Mouse (Mus musculus) thymus, postnatal 10 days (tissue): Measurements from ENCODE around the gene Erlec1.

Source experiments
- DNase-seq, 2 experiments: peaks; one replicate each; pipeline ENCODE4 v3.0.0; 2021; ENCODE audit warnings: low spot score in 2 of 2

The Erlec1 gene

DNA sequence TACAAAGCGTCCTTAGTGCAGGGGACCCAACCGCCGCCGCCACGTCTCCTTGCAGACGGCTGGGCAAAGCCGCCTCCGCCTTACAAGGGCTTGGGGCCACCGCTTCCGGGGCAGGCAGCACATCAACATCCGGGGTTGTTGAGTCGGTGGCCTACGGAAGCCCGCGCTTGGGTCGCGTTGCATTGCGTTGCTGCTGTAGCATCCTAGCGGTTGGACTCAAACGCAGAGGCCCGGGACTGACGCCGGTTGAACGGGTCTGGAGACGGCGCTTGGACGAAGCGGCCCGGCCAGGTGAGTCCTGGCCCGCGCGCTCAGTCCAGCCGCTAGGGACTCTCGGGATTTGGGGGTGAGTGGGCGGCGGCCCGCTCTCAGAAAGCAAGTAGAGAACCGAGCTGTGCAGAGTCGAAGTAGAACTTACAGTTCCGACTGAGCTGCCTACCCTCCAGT is at the start of gene Erlec1:
TSS of gene Erlec1 (minus strand) at position 57 of the 447 bp plus-strand sequence.
- DNase-seq = peak; percentile 86 to 87

DNA sequence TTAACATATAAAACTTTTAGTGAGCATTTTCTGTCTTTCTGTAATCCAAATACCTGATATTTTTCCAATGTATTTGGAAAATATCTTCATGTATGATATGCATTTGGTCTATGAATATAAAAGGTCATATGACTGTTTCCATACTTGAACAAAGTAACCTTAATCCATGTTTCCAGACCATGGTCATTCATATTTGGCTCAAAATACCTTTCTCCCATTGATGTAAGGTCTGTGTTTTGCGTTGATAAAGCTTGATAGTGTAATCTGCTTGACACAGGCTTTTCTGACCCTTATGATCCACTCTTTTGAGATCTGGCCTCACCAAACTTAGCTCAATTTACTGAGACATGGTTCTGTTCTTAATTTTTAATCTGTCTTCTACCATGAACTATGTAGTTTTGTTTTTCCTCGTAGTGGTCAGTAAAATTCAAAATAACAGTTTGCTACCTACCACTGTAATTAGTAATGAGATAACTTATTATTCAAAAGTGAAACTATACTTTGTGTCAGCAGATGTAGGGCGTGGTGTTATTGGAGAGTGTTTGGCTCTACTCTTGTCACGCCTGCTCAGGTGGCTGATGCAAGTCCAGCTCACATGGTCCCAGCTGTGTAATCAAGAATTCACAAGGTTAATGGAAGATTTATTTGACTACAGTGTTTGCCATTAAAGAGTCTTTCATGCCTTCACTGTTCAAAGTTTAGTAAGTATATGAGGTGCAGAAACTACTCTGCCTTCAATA is 47.2 kb upstream of the Erlec1 start:
- DNase-seq = no peak

DNA sequence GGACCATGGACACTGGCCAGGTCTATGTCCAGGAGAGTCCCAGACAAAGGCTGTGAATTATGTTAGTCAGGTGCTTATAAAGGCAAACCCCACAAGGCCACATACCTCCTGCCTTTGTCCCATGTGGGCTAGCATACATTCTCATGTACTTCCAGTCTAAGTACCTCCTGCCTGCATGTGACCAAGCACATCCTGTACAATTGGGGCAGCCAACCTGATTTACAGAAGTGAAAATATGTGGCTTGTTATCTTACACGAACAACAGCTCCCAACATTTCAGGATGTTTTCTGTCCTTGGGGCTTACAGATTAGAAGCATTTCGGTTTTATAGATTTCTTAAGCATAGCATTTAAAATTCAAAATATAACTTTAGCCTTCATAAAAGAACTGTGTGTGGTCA is 45.9 kb upstream of the Erlec1 start:
- DNase-seq = no peak

DNA sequence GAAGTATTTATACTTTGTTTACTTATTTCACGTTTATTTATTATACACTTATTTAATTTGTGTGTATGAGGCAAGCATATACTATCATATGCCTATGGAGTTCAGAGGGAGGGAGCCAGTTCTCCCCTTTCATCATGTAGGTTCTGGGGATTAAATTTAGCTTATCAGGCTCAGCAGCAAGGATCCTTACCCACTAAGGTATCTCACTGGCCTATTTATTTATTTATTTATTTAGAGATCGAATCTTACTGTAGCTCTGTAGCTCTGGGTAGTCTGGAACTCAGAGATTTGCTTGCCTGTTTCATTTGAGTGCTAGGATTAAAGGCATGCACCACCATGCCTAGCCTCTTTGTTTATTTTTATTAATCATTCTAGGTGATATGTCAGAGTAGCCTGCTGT is 44.6 kb upstream of the Erlec1 start:
- DNase-seq = no peak

DNA sequence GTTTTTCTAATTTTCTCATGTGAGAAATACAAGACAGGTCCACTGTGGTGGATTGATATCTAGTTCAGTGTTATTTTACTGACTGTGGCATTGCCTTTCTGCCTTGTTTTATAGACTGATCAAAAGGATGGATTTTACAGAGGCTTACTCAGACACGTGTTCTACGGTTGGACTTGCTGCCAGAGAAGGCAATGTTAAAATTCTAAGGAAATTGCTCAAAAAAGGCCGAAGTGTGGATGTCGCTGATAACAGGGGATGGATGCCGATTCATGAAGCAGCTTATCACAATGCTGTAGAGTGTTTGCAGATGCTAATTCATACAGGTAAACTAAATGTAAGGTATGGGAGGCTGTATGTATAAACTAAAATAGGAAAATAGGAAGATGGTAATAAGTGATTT is 44.1 kb upstream of the Erlec1 start:
- DNase-seq = no peak

DNA sequence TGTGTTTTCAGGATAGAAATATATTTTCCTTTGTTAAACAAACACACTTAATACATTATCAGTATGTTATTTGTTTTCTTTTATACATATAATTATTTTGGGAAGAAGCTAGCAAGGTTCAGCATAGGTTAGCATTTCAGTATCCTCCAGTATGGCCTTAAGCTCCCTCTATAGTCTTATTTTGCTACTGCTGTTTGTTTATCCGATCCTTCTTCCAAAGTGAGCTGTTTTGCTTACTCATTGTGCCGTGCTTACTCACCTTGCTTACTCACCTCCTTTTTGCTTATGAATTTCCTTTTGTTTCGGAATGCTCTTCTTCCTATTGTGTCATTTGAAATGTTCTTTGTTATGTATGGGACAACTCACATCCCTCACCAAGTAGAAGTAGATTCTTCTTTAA is 42.5 kb upstream of the Erlec1 start:
- no peak for DNase-seq

DNA sequence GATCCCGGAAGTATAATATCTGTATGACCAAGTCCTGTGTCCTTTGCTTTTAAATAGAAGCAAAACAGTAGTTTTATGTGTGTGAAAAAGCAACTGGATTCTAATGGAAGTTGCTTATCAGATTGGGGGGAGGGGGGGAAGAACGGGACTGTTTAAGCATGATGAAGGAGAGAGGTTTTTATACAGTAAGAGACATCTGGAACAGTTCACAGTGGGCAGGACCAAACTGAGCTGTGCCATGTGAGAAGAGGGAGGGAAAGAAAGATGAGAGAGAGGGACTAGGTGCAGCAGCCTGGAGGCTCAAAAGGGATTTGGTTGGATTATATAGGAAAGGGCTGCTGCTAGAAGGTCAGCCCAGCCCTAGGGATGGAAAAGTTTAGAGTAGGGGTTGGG is 32.5 kb upstream of the Erlec1 start:
- no peak for DNase-seq

DNA sequence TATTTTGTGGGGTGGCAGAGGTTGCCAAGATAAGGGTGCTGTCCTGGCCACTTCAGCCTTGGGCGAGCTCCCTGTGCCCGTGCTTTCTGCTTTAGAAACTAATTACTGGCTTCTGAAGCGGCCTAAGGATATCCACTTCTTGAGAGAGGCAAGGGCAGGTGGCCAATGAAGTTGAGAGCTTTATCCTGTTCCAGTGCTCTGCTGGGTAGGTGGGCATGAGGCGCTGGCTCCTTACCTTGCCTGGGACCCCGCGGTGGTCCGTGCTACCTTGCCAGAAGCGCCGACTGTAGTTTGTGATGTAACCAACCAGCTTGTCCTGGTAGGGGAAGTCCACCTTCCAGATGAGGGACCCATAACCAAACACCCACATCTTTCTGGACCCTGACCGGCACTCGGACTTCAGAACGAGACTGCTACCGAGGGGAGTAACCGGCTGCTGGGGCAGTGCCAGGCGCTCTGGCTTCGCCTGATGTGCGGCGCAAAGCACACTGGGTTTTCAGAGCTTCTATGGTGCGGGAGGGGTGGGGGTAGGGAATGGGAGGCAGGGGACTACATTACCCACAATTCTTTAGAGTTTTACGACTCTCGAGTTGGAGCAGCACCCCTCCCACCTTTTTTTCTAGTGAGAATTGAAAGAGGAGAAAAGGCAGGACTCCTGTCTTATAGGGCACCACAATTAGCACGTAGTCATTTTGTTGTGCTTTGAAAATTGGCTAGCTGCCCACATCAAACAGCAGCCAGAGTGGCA is 31.9 kb upstream of the Erlec1 start, which contains the start of gene Chac2:
TSS of gene Chac2 (minus strand) at position 474 of the 748 bp plus-strand sequence.
- DNase-seq = peak; percentile 63 to 72

DNA sequence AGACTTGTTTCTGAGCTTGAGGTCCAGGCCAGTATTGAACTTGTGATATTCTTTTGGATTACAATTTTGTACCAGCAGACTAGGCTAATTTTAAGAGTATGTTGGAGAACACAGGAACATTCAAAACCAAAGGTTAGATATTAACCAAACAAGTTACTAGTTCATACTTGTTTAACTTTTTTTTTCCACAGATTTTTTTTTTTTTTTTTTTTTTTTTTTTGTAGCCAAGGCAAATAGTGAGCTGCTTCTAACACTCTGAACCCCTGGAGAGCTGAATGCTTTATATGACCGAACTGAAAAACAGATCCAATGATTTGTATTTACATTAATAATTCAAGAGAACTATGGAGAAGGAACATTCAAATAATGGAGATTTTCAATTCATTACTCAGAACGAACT is 31.1 kb upstream of the Erlec1 start:
- no peak for DNase-seq

DNA sequence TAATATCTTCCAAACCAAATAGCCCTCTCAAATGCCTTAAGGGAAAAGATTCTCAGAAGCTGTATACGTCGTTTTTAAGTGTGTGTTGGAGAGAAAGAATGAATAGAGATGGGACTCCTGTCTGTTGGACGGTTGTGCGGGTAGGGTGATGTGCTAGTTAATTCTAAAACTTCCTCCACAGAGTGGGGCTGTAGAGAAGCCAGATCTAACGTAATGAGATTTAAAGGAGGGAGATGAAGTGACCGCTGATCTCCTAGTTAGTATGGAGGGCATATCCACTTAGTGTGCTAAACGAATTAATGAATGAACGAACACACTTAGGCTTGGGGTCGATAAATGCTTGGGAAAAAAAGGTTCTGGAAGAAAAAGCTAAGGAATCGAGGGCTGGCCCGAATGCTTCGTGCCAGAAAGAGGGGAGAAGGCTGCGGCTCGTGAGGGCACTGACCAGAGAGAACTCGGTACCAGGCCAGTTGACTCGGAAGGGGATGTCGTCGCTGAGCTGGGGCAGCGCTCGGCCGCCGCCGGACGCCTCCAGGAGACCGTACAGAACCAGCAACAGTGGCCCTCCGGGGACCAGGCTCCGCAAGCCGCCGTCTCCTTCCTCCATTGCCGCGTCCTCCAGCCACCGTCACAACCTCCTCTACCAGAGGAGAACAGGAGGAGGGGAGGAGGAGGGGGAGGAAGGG is 523 bp downstream of the Erlec1 start:
- peak; percentile 42 to 52 for DNase-seq

DNA sequence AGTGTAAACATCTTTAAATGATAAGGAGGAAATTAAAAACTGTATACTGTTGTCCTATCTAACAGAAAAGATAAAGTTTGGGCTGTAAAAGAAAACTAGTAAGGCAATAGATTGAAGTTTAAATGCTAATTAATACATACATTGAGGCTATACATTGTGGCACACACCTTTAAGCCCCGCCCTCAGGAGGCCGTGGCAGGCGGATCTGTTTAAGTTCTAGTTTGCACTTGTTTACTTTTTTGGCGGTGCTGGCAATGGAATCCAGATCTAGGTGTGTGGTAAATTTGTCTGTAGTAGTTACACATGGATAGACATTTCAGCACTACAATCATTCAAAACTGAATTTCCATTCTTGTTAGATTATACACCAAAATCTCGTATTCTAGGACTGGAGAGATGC is 1.3 kb downstream of the Erlec1 start:
- no peak for DNase-seq

DNA sequence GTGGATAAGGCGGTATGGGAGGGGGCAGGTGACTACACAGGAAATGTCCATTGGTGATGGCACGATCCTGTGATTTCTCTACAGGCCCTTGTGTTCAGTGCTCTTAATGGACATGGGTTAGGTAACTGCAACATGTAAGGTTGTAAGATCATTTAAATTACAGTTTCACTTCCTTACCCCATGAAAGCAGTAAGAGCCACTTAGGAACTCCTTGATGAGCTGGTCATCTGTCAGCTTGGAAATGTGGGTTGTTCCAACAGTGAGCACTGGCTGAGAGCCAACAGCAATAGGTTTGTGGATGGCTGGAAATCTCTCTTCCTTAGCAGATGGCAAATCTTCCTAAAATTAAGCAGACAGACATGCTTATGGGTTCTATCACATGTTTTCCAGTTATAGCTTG is 10.6 kb downstream of the Erlec1 start:
- no peak for DNase-seq

DNA sequence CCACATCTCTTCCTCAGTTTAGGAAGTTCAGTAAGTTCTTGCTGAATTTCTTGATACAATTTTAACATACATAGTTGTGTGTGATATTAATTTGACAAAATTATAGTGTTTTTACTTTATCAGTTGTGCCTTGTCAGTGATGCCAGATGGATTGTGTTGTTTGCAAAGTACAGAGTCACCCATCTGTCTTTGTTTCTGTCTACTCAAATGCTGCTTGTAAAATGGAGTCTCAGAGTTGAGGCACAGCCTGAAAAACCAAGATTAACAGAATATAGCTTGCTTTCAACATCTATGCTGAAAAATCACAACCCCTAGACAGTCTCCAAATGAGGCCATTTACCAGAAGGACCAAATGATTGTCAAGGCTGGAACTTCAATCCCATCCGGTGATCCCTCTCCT is 25.6 kb downstream of the Erlec1 start:
- no peak for DNase-seq

DNA sequence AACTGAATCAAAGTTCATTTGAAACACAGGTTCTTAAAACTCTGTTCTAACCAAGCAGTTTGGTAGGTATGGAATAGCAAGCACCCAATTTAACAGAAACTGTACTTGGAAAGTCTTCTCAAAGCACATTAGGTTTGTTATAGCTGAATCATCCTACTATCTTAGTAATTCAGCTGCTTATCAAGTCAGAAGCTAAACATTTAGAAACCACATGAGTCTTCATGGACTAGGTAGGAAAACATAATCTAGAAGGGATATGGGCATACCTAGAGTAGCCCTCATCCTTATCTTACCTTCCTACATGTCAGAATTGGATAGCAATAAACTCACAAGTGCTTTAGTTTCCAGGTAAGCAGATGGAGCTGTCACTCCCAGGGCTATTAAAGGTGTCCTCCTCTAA is 26.1 kb downstream of the Erlec1 start:
- no peak for DNase-seq

DNA sequence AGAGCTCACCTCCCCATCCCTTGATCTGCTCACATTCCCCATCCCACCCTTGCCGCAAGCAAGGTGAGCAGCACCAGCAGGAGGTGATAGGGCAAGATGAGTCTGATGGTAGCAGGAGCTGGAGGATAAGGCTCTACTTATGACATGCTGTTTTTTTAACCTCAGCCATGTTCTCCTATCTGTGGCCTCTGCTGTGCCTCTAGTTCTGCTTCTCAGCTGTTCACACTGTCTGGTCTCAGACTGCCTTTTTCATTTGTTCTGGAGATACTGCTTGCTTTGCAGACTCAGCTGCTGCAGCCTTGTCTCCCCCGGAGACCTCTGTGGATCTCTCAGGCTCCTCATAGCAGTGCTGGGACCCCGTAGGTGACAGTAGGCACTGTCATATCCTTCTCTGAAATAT is 30.9 kb downstream of the Erlec1 start:
- no peak for DNase-seq

DNA sequence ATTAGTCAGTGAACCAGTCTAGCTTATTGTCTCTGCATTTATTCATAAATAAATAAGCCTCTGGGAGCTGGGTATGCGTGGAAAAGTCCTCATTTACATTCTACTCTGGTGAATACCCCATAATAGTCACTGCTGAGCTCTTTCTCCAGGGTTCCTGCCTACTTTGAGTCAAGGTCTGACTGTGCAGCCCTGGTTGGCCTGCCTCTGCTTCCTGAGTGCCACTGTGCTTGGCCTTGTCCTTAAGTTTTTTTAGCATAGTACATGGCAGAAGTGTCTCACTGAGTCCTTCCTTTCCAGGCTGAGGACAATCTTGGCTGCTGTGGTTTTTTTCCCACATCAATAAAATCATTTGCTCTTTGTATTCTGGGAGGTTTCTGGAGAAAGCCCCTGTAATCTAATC is 33.5 kb downstream of the Erlec1 start:
- DNase-seq = no peak

DNA sequence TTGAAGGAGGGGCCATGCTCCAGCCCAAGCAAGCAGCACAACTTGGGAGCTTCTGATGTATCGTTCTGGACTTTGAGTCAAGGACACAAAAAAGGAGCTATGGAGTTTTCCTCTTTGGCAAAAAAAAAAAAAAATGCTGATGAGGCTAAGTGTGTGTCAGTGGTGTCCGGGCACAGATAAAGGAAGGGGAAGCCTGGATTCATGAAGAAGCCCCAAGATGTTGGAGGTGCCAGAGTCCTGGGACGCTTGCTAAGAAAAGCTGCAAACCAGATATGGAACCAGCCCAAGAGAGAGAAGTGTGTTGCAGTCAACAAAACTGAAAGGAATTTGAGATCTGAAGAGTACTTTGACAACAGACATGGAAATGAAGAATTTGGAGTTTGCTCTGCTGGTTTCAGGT is 41.8 kb downstream of the Erlec1 start:
- DNase-seq = no peak

DNA sequence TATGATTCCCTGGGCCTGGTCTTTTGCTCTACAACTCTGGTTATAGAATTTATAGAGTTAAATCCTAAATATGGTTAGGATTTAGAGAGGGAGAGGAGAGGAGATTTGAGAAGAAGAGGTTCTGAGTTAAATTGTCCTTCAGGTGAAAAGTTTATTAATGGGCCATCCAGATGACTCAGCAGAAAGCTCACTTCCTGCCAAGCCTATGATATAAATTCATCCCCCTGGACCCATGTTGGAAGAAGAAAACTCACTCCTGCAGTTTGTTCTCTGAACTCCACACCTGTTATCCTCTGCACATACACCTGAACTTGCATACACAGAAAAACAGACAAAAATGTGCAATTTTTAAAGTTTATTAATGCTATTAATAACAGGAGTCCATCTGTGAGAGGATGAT is 54.8 kb downstream of the Erlec1 start:
- DNase-seq = no peak

DNA sequence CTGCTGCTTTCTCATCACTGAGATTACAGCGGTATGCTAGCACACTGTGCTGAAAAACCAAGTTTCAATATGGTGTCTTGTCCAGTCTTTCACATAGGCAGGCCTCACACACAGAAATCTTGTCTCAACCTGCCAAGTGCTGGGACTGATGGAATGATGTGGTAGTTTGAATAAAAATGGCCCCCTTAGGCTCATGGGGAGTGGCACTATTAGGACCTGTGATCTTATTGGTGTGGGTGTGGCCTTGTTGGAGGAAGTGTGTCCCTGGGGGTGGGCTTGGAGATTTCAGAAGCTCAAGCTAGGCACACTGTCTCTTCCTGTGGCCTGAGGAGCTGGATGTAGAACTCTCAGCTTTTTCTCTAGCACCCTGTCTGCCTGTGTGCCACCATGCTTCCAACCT is 57.9 kb downstream of the Erlec1 start:
- DNase-seq = no peak

DNA sequence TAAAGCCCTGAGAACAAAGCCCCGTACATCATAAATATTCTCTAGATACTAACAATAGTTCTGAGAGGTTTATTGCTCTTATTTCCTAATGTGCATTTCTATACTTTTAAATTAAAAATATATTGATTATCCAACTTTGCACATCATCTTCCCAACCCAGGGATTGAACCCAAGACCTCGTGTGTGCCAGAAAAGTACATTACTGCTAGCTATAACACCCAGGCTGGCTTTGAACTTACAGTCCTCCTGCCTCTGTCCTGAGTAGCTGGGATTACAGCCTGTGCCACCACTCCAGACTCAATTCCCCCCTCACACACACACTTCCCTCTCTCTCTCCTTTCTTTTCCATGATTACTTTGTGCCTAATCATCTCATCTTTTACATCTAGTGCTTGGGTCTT is 66.0 kb downstream of the Erlec1 start:
- DNase-seq = no peak

DNA sequence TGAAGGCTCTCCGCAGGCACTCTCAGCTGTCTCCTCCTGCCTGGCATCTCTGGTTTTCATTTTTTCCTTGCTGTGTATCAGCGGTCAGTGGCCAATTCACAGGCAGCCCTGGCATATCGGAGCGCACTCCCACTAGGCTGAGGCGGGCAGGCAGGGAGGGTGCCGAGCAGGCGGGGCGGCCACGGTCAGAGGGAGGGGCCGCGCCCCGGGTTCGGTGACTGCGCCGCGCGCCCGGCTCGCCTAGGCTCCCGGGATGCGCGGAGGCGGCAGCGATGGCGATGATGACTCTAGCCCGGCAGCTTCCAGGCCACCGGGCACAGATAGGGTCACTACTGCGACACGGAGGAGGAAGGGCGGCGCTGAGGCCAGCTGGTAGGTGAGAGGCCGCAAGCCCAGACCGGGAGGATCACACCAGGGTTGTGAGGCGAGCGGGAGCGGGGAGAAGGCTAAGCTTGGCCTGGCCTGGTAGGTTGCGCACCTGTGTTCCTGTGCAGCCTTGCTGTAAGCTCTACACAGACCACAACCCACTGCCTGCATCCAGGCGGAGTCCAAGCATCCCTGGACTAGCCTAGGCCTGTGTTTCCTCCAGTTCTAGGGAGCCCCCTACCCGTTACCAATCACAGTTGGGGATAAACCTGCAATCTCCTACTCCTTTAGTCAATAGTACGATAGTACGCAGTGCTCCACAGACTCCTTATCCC is 68.8 kb downstream of the Erlec1 start, which contains the start of the genes Gpr75 and Asb3:
TSS of gene Gpr75 (plus strand) at position 188 of the 701 bp plus-strand sequence.
TSS of gene Asb3 (plus strand) at position 246 of the 701 bp plus-strand sequence.
- peak in 1 of 2 experiments; percentile 8 for DNase-seq
